Mouse (Mus musculus): ENCODE data around the gene Olfr135. TPM values are rescaled to one million over a fixed set of nuclear protein-coding genes. Genes with fewer than 3 reads are reported as not detected.

The Olfr135 gene
- total RNA-seq (2021), result not detected
- long read RNA-seq, experiment 1, result 0 reads
- long read RNA-seq, experiment 2, result 0 reads

DNA sequence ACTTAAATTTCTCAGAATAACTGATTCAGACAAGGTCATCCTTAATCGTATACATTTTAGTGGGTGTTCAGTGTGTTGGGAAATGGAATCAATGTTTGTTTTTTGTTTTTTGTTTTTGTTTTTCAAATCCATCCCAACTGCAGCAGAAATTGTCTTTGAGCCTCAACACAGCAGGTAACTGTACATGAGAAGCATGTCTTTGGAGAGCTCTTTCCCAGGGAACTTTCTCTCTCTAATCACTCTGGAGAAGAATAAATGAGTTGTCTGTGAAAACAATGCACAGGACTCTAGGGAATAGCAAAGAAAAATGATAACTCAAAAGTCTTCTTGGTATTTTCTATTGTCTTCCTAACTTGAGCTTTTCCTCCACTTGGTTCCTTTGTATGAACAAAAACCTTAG lies at the start of gene Olfr135:
TSS of gene Olfr135 (plus strand) at position 301 of the 400 bp plus-strand sequence.
- no peak for DNase-seq (ENCODE audit: low spot score in 2 of 2)
- no peak within 1 kb of the TSS for H3K27ac ChIP-seq
- no peak for TF ChIP-seq CTCF (conservative IDR thresholded peaks at IDR 0.05)
- no peak within 1 kb of the TSS for H3K4me3 ChIP-seq

DNA sequence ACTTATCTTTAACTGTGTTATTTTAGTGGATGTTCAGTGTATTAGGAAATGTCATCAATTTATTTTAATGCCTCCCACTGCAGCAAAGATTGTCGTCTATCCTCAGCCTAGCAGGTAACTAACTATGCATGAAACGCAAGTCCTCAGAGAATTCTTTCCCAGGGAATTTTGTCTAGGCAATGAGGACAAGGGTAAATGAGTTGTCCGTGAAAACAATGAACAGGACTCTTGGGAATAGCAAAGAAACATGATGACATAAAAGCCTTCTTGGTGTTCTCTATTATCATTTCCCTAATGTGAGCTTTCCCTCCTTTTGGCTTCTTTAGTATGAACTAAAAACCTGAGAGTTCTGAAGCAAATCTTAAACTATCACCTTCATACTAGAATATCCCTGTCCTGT lies 33.0 kb upstream of the Olfr135 start, which contains the start of gene Olfr134:
TSS of gene Olfr134 (plus strand) at position 301 of the 400 bp plus-strand sequence.
- Histone ChIP-seq H3K4me3 (no peak within 1 kb of the TSS), H3K27ac (no peak within 1 kb of the TSS)
- DNase-seq (ENCODE audit: low spot score in 2 of 2), result no peak
- no peak for TF ChIP-seq CTCF (conservative IDR thresholded peaks at IDR 0.05)

Other genes starting within 250 kb of the Olfr135 start
- not detected for gene Olfr129, start 144.3 kb upstream of the Olfr135 start, total RNA-seq (2021)
- gene Olfr130, start 140.4 kb upstream of the Olfr135 start, total RNA-seq (2021), result not detected
- gene Olfr131, start 115.6 kb upstream of the Olfr135 start, total RNA-seq (2021), result not detected
- not detected for gene Olfr132, start 69.8 kb upstream of the Olfr135 start, total RNA-seq (2021)
- not detected for gene Olfr133, start 59.1 kb upstream of the Olfr135 start, total RNA-seq (2021)
- not detected for gene Olfr134, start 32.9 kb upstream of the Olfr135 start, total RNA-seq (2021)
- not detected for gene Olfr138, start 56.7 kb downstream of the Olfr135 start, total RNA-seq (2021)
- gene Olfr137, start 103.2 kb downstream of the Olfr135 start, total RNA-seq (2021), result not detected
- not detected for gene Olfr136, start 125.5 kb downstream of the Olfr135 start, total RNA-seq (2021)
- not detected for gene Esp36, start 215.8 kb downstream of the Olfr135 start, total RNA-seq (2021)